Mouse (Mus musculus) liver, embryonic 16.5 days (tissue): ENCODE results near the gene Cabp7. TPM values are rescaled to one million over a fixed set of nuclear protein-coding genes. Genes with fewer than 3 reads are reported as not detected.

Experiments
- ATAC-seq: fragments of 200-750 bp; cut with Nextera tagmentation; 2 replicates; pipeline ENCODE4 v1.8.0; 2017; ENCODE audit warnings: low read depth, mild to moderate bottlenecking, moderate number of reproducible peaks, moderate library complexity
- H3K27ac ChIP-seq: fragments of 300-500 bp; sonication (generic); 2 replicates; pipeline ENCODE4 v1.5.1; 2014; ENCODE audit warnings: mild to moderate bottlenecking, low read length
- H3K27me3 ChIP-seq: fragments of 300-500 bp; sonication (generic); 2 replicates; pipeline ENCODE4 v1.6.1; 2014; ENCODE audit warnings: low read depth, low read length, mixed read lengths; ENCODE audit not compliant: control insufficient read depth, insufficient read depth
- H3K36me3 ChIP-seq: fragments of 300-500 bp; sonication (generic); 2 replicates; pipeline ENCODE4 v1.6.1; 2014; ENCODE audit warnings: mild to moderate bottlenecking; ENCODE audit not compliant: control insufficient read depth, insufficient read depth
- H3K4me1 ChIP-seq: fragments of 300-500 bp; sonication (generic); 2 replicates; pipeline ENCODE4 v1.6.1; 2014; ENCODE audit warnings: low read depth, low read length, mixed read lengths; ENCODE audit not compliant: control insufficient read depth
- H3K4me2 ChIP-seq: fragments of 300-500 bp; sonication (generic); 2 replicates; pipeline ENCODE4 v1.6.1; 2014; ENCODE audit warnings: low read depth, low read length, mixed read lengths
- H3K4me3 ChIP-seq: fragments of 300-500 bp; sonication (generic); 2 replicates; pipeline ENCODE4 v1.5.1; 2014; ENCODE audit warnings: low read depth, mild to moderate bottlenecking, low read length
- H3K9ac ChIP-seq: fragments of 300-500 bp; sonication (generic); 2 replicates; pipeline ENCODE4 v1.6.1; 2014; ENCODE audit warnings: low read depth, low read length
- H3K9me3 ChIP-seq: fragments of 300-500 bp; sonication (generic); replicated peaks from 2 replicates; pipeline ENCODE4 v1.6.1; 2016; ENCODE audit warnings: low read length; ENCODE audit not compliant: control insufficient read depth
- WGBS: fragments of 180-500 bp; shearing (Covaris S2); extraction: QIAGEN DNeasy Blood & Tissue Kit; methylation state at CpG from one replicate; pipeline ENCODE4 v1.1.7; 2014; ENCODE audit not compliant: insufficient replicate concordance; 5-methylcytosine and 5-hydroxymethylcytosine counted together
- polyA plus RNA-seq: library from polyadenylated mRNA; unstranded; fragments of >200 nt; fragmentation: Nextera tagmentation; extraction: Ambion mirVana; gene quantifications from 2 replicates; pipeline ENCODE4 v1.2.1, GENCODE M21; 2015

The Cabp7 gene
- polyA plus RNA-seq, 1 experiment from 2014 or later = 0.04 TPM

GRCm38 (mm10) chr11:4740785-4741184 lies 5.8 kb downstream of the Cabp7 start:
- H3K4me1 ChIP-seq = no peaks in the 10 kb centered on the region
- no peaks in the 10 kb centered on the region for H3K9me3 ChIP-seq
- no peak overlapping the region for H3K9ac ChIP-seq
- no peaks in the 10 kb centered on the region for H3K36me3 ChIP-seq
- ATAC-seq = peak; percentile 68
- H3K4me3 ChIP-seq = no peak overlapping the region
- H3K27me3 ChIP-seq = peaks cover 27% of the 10 kb centered on the region
- no peak overlapping the region for H3K4me2 ChIP-seq
- H3K27ac ChIP-seq = no peak overlapping the region
- 41% methylated on average over 5 of the region's 5 CpGs for WGBS

DNA sequence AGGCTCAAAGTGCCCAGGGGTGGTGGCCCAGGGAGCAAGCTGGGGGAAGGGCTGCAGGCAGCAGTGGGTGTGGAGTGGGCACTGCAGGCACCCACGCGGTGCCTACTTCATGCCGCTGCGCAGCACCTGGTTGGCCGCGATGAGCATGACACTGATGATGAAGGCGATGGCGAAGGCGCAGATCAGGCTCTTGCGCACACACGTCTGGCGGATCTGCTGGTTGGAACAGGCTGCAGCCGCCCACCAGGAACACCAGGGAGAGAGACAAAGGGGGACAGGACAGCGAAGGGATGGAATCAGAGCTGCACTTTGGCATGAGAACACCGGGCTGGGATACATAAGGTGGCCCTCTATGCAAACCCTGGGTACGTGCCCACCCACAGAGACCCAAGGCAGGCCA lies 7.9 kb downstream of the Cabp7 start:
- Histone ChIP-seq H3K9me3 (no peaks in the 10 kb centered on the region), H3K4me1 (no peaks in the 10 kb centered on the region), H3K9ac (no peak overlapping the region), H3K27ac (no peak overlapping the region), H3K27me3 (peaks cover 7% of the 10 kb centered on the region; the same call in 1 of the 2 replicates), H3K36me3 (no peaks in the 10 kb centered on the region), H3K4me3 (no peak overlapping the region), H3K4me2 (no peak overlapping the region)
- WGBS = 84% methylated on average over 16 of the region's 16 CpGs
- no peak for ATAC-seq

- no peaks in the 10 kb centered on the region for H3K9me3 ChIP-seq
- 81% methylated on average over 10 of the region's 10 CpGs for WGBS
- H3K4me1 ChIP-seq = no peaks in the 10 kb centered on the region
- H3K9ac ChIP-seq = no peak overlapping the region
- H3K36me3 ChIP-seq = no peaks in the 10 kb centered on the region
- no peak overlapping the region for H3K4me2 ChIP-seq
- no peak for ATAC-seq
- H3K27ac ChIP-seq = no peak overlapping the region
- no peak overlapping the region for H3K4me3 ChIP-seq
- H3K27me3 ChIP-seq = no peaks in the 10 kb centered on the region; the same call in 1 of the 2 replicates
These were observed 8.9 kb downstream of the Cabp7 start for GRCm38 (mm10) chr11:4737682-4738081.

DNA sequence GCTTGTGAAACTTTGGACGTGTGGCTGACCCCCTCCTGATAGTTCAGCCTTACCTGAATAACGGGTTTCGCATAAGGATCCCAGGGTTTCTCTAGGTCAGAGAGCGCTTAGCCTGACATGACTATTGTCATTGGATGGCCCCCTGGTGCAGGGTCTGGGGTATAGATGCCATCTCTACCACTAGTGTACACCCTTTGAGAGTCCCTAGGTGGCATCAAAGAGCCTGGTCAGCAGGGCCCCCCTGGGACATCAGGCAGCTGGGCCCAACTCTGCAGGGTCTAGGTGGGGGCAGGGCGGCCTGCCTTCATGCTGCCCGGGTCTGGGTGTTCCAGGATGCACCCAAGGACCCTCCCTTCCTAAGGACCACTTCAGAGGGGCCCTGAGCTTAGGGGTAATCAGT lies 10.2 kb downstream of the Cabp7 start:
- Histone ChIP-seq H3K9me3 (no peaks in the 10 kb centered on the region), H3K27ac (no peak overlapping the region), H3K9ac (no peak overlapping the region), H3K27me3 (no peaks in the 10 kb centered on the region), H3K4me3 (no peak overlapping the region), H3K36me3 (no peaks in the 10 kb centered on the region), H3K4me1 (no peaks in the 10 kb centered on the region), H3K4me2 (no peak overlapping the region)
- 70% methylated on average over 6 of the region's 6 CpGs for WGBS
- no peak for ATAC-seq

DNA sequence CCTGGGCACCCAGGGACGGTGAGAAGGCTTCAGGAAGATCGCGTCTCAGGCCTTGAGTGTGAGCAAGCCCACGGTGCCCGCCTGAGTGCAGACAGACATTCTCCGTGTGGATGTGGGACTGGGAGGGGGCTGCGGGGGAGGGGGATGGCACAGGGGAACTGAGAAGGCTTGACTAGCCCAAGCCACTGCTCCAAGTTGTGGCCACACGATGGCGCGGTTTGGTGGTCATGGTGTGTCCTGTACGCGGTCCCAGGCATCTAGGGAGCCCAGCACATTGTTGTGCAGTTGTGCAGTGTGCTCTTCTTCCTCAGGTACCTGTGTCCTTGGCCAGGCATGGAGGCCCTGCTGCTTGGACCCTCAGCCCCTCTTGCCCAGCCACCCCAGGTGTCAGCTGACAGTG lies 12.4 kb downstream of the Cabp7 start:
- Histone ChIP-seq H3K9me3 (no peaks in the 10 kb centered on the region), H3K36me3 (no peaks in the 10 kb centered on the region), H3K4me2 (no peak overlapping the region), H3K4me3 (no peak overlapping the region), H3K9ac (no peak overlapping the region), H3K27ac (no peak overlapping the region), H3K4me1 (no peaks in the 10 kb centered on the region; the same call in 1 of the 2 replicates), H3K27me3 (no peaks in the 10 kb centered on the region)
- no peak for ATAC-seq
- 44% methylated on average over 12 of the region's 12 CpGs for WGBS

DNA sequence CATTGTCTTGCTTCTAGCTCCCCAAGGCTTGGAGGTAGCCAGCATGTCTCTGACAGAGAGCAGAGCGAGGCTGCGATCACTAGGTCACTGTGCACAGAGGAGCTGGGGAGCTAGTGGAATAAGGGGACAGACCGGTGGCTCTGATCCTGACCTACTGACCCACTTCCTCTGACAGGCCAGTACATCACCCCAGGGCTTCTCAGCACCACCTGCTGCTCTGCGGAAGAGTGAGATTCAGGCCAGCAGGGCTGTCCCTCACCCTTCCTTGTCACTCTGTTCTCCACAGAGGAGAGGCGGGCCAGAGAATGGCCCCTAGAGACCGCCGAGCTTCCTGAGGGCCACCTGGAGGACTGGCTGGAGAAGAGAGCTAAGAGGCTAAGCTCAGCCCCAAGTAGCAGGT lies 14.8 kb downstream of the Cabp7 start:
- ATAC-seq = no peak
- Histone ChIP-seq H3K9me3 (no peaks in the 10 kb centered on the region), H3K36me3 (no peaks in the 10 kb centered on the region), H3K4me2 (no peak overlapping the region), H3K4me3 (no peak overlapping the region), H3K27ac (no peak overlapping the region), H3K4me1 (no peaks in the 10 kb centered on the region; the same call in 1 of the 2 replicates), H3K9ac (no peak overlapping the region), H3K27me3 (no peaks in the 10 kb centered on the region)
- whole genome bisulfite sequencing = 73% methylated on average over 7 of the region's 7 CpGs

DNA sequence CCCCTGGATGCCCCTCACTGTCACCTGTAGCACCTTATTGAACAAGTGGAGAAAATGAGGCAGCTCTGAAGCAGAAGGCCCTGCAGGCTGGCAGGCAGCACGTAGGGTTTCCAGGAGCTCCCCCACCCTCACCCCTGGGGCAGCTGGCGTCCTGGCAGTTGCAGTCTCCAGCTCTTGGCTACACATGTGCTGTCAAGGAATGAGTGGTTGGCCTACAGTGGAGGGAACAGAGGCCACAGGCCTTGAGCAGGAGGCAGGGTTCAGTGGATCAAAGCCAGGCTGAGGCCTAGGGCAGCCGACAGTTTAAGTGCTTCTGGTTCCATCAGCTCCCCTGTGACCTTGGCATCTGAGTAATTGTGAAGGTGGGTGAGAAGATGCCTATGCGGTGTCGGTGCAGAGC lies 15.7 kb downstream of the Cabp7 start:
- Histone ChIP-seq H3K36me3 (no peaks in the 10 kb centered on the region), H3K27me3 (no peaks in the 10 kb centered on the region), H3K9me3 (no peaks in the 10 kb centered on the region), H3K27ac (no peak overlapping the region), H3K4me1 (no peaks in the 10 kb centered on the region; the same call in 1 of the 2 replicates), H3K4me2 (no peak overlapping the region), H3K4me3 (no peak overlapping the region), H3K9ac (no peak overlapping the region)
- WGBS = 77% methylated on average over 5 of the region's 5 CpGs
- no peak for ATAC-seq

DNA sequence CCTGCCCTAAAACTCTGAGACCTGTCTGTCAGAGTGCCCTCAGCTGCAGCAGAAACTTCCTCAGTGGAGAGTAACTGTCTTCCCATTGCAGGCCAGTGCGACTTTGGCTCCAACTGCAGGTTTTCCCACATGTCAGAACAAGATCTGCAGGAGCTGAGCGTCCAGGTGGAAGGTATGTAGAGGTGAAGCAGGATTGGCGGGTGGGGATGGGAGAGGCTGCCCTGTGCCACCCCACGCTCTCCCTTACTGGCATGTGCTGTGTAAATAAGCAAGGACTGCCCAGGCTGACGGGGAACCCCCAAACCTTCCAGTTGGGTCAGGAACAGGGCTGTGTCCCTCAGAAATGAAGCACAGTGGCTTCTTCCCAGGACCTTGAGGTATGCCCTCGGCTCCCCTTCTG lies 16.5 kb downstream of the Cabp7 start:
- no peaks in the 10 kb centered on the region for H3K36me3 ChIP-seq
- H3K27me3 ChIP-seq = no peaks in the 10 kb centered on the region
- no peaks in the 10 kb centered on the region for H3K9me3 ChIP-seq
- H3K4me3 ChIP-seq = no peak overlapping the region
- no peaks in the 10 kb centered on the region; the same call in 1 of the 2 replicates for H3K4me1 ChIP-seq
- H3K4me2 ChIP-seq = no peak overlapping the region
- no peak for ATAC-seq
- no peak overlapping the region for H3K27ac ChIP-seq
- 63% methylated on average over 6 of the region's 6 CpGs for WGBS
- no peak overlapping the region for H3K9ac ChIP-seq

GRCm38 (mm10) chr11:4729603-4730002 lies 17.0 kb downstream of the Cabp7 start:
- Histone ChIP-seq H3K9ac (no peak overlapping the region), H3K27ac (no peak overlapping the region), H3K36me3 (no peaks in the 10 kb centered on the region), H3K4me1 (no peaks in the 10 kb centered on the region; the same call in 1 of the 2 replicates), H3K4me2 (no peak overlapping the region), H3K27me3 (no peaks in the 10 kb centered on the region), H3K4me3 (no peak overlapping the region), H3K9me3 (no peaks in the 10 kb centered on the region)
- ATAC-seq = no peak
- whole genome bisulfite sequencing = 32% methylated on average over 12 of the region's 12 CpGs
